Mouse (Mus musculus) hindbrain, embryonic 15.5 days (tissue): ENCODE results near the gene Svep1. TPM values are rescaled to one million over a fixed set of nuclear protein-coding genes. Genes with fewer than 3 reads are reported as not detected.

Experiments used
- ATAC-seq: fragments of 200-750 bp; cut with Nextera tagmentation; 2 replicates; pipeline ENCODE4 v1.8.0; 2017; ENCODE audit warnings: low read depth, moderate number of reproducible peaks, moderate TSS enrichment; ENCODE audit not compliant: low FRiP score
- H3K27ac ChIP-seq: fragments of 300-500 bp; sonication (generic); replicated peaks from 2 replicates; pipeline ENCODE4 v1.5.1; 2015; ENCODE audit warnings: mild to moderate bottlenecking, inconsistent platforms
- H3K27me3 ChIP-seq: fragments of 300-500 bp; sonication (generic); 2 replicates; pipeline ENCODE4 v1.6.1; 2015; ENCODE audit warnings: control low read depth, inconsistent platforms
- H3K36me3 ChIP-seq: fragments of 300-500 bp; sonication (generic); 2 replicates; pipeline ENCODE4 v1.6.1; 2015; ENCODE audit warnings: control low read depth, inconsistent platforms
- H3K4me1 ChIP-seq: fragments of 300-500 bp; sonication (generic); replicated peaks from 2 replicates; pipeline ENCODE4 v1.6.1; 2015; ENCODE audit warnings: control low read depth, inconsistent platforms
- H3K4me2 ChIP-seq: fragments of 300-500 bp; sonication (generic); 2 replicates; pipeline ENCODE4 v1.6.1; 2015; ENCODE audit warnings: moderate library complexity, mild to moderate bottlenecking, inconsistent platforms
- H3K4me3 ChIP-seq: fragments of 300-500 bp; sonication (generic); 2 replicates; pipeline ENCODE4 v1.5.1; 2015; ENCODE audit warnings: mild to moderate bottlenecking, inconsistent platforms
- H3K9ac ChIP-seq: fragments of 300-500 bp; sonication (generic); 2 replicates; pipeline ENCODE4 v1.6.1; 2015; ENCODE audit warnings: inconsistent platforms
- H3K9me3 ChIP-seq: fragments of 300-500 bp; sonication (generic); 2 replicates; pipeline ENCODE4 v1.6.1; 2016; ENCODE audit warnings: control low read depth, inconsistent platforms
- WGBS: fragments of 180-500 bp; shearing (Covaris S2); methylation state at CpG from one replicate; pipeline ENCODE4 v1.1.7; 2015; 5-methylcytosine and 5-hydroxymethylcytosine counted together
- polyA plus RNA-seq: library from polyadenylated mRNA; unstranded; fragments of >200 nt; fragmentation: Nextera tagmentation; extraction: Ambion mirVana; gene quantifications from 2 replicates; pipeline ENCODE4 v1.2.1, GENCODE M21; 2015

Svep1 gene
- polyA plus RNA-seq, 1 experiment from 2014 or later: 1.2 TPM

GRCm38 (mm10) chr4:58197230-58197629 is 9.4 kb downstream of the Svep1 start:
- Histone ChIP-seq H3K4me2 (no peak overlapping the region), H3K27ac (peak overlapping the region; percentile 45), H3K9me3 (no peaks in the 10 kb centered on the region), H3K4me3 (no peak overlapping the region), H3K9ac (no peak overlapping the region), H3K36me3 (no peaks in the 10 kb centered on the region), H3K27me3 (no peaks in the 10 kb centered on the region), H3K4me1 (no peaks in the 10 kb centered on the region)
- 66% methylated on average over 4 of the region's 4 CpGs for WGBS
- peak; percentile 27; the same call in 1 of the 2 replicates for ATAC-seq

GRCm38 (mm10) chr4:58196795-58197194 is 9.9 kb downstream of the Svep1 start:
- no peak overlapping the region for H3K4me2 ChIP-seq
- H3K27me3 ChIP-seq: no peaks in the 10 kb centered on the region
- H3K9ac ChIP-seq: no peak overlapping the region
- peak overlapping the region; percentile 45 for H3K27ac ChIP-seq
- 71% methylated on average over 4 of the region's 4 CpGs for WGBS
- H3K4me1 ChIP-seq: no peaks in the 10 kb centered on the region
- H3K9me3 ChIP-seq: no peaks in the 10 kb centered on the region
- H3K36me3 ChIP-seq: no peaks in the 10 kb centered on the region
- no peak overlapping the region for H3K4me3 ChIP-seq
- ATAC-seq: peak; percentile 19; the same call in 1 of the 2 replicates

- ATAC-seq: no peak
- H3K27ac ChIP-seq: no peak overlapping the region
- no peak overlapping the region for H3K4me3 ChIP-seq
- 83% methylated on average over 2 of the region's 2 CpGs for WGBS
- H3K27me3 ChIP-seq: no peaks in the 10 kb centered on the region
- no peaks in the 10 kb centered on the region for H3K36me3 ChIP-seq
- no peak overlapping the region for H3K9ac ChIP-seq
- H3K9me3 ChIP-seq: no peaks in the 10 kb centered on the region
- no peaks in the 10 kb centered on the region for H3K4me1 ChIP-seq
- H3K4me2 ChIP-seq: no peak overlapping the region
These were observed 10.7 kb downstream of the Svep1 start for GRCm38 (mm10) chr4:58195936-58196335.

- Histone ChIP-seq H3K4me1 (no peaks in the 10 kb centered on the region), H3K36me3 (no peaks in the 10 kb centered on the region), H3K4me3 (no peak overlapping the region), H3K27me3 (no peaks in the 10 kb centered on the region), H3K27ac (no peak overlapping the region), H3K9me3 (no peaks in the 10 kb centered on the region), H3K9ac (no peak overlapping the region), H3K4me2 (no peak overlapping the region)
- ATAC-seq: no peak
- 85% methylated on average over 5 of the region's 5 CpGs for WGBS
These were observed 17.4 kb downstream of the Svep1 start for GRCm38 (mm10) chr4:58189281-58189680.

- no peaks in the 10 kb centered on the region for H3K9me3 ChIP-seq
- WGBS: 88% methylated on average over 3 of the region's 3 CpGs
- no peaks in the 10 kb centered on the region for H3K27me3 ChIP-seq
- H3K4me3 ChIP-seq: no peak overlapping the region
- no peak for ATAC-seq
- no peak overlapping the region for H3K4me2 ChIP-seq
- H3K27ac ChIP-seq: no peak overlapping the region
- H3K36me3 ChIP-seq: no peaks in the 10 kb centered on the region
- no peaks in the 10 kb centered on the region for H3K4me1 ChIP-seq
- H3K9ac ChIP-seq: no peak overlapping the region
These were observed 21.3 kb downstream of the Svep1 start for GRCm38 (mm10) chr4:58185401-58185800.

GRCm38 (mm10) chr4:58184681-58185341 is 21.8 kb downstream of the Svep1 start:
- H3K4me3 ChIP-seq: no peak overlapping the region
- no peak overlapping the region for H3K4me2 ChIP-seq
- no peaks in the 10 kb centered on the region for H3K36me3 ChIP-seq
- no peaks in the 10 kb centered on the region for H3K27me3 ChIP-seq
- ATAC-seq: no peak
- H3K9me3 ChIP-seq: no peaks in the 10 kb centered on the region
- no peaks in the 10 kb centered on the region for H3K4me1 ChIP-seq
- H3K27ac ChIP-seq: no peak overlapping the region
- 80% methylated on average over 5 of the region's 5 CpGs for WGBS
- no peak overlapping the region for H3K9ac ChIP-seq

- Histone ChIP-seq H3K27me3 (no peaks in the 10 kb centered on the region), H3K4me2 (no peak overlapping the region), H3K9me3 (no peaks in the 10 kb centered on the region), H3K4me3 (no peak overlapping the region), H3K36me3 (no peaks in the 10 kb centered on the region), H3K9ac (no peak overlapping the region), H3K4me1 (no peaks in the 10 kb centered on the region), H3K27ac (no peak overlapping the region)
- 89% methylated on average over 4 of the region's 4 CpGs for WGBS
- no peak for ATAC-seq
These were observed 22.8 kb downstream of the Svep1 start for GRCm38 (mm10) chr4:58183897-58184296.

GRCm38 (mm10) chr4:58178489-58178888 is 28.2 kb downstream of the Svep1 start:
- H3K4me2 ChIP-seq: no peak overlapping the region
- WGBS: 89% methylated on average over 6 of the region's 6 CpGs
- H3K27ac ChIP-seq: no peak overlapping the region
- ATAC-seq: no peak
- no peak overlapping the region for H3K4me3 ChIP-seq
- no peaks in the 10 kb centered on the region for H3K36me3 ChIP-seq
- H3K9me3 ChIP-seq: no peaks in the 10 kb centered on the region
- H3K4me1 ChIP-seq: no peaks in the 10 kb centered on the region
- H3K27me3 ChIP-seq: no peaks in the 10 kb centered on the region
- no peak overlapping the region for H3K9ac ChIP-seq

GRCm38 (mm10) chr4:58177256-58177655 is 29.4 kb downstream of the Svep1 start:
- Histone ChIP-seq H3K27ac (no peak overlapping the region), H3K27me3 (no peaks in the 10 kb centered on the region), H3K4me1 (no peaks in the 10 kb centered on the region), H3K36me3 (no peaks in the 10 kb centered on the region), H3K9ac (no peak overlapping the region), H3K4me2 (no peak overlapping the region), H3K4me3 (no peak overlapping the region), H3K9me3 (no peaks in the 10 kb centered on the region)
- WGBS: 89% methylated on average over 15 of the region's 15 CpGs
- no peak for ATAC-seq

- Histone ChIP-seq H3K36me3 (no peaks in the 10 kb centered on the region), H3K27me3 (no peaks in the 10 kb centered on the region), H3K4me1 (no peaks in the 10 kb centered on the region), H3K4me2 (no peak overlapping the region), H3K9me3 (no peaks in the 10 kb centered on the region), H3K27ac (no peak overlapping the region), H3K4me3 (no peak overlapping the region), H3K9ac (no peak overlapping the region)
- ATAC-seq: peak; percentile 76
- WGBS: 65% methylated on average over 4 of the region's 4 CpGs
These were observed 32.1 kb downstream of the Svep1 start for GRCm38 (mm10) chr4:58174435-58174987.

- no peak for ATAC-seq
- Histone ChIP-seq H3K4me1 (no peaks in the 10 kb centered on the region), H3K36me3 (no peaks in the 10 kb centered on the region), H3K27ac (no peak overlapping the region), H3K9ac (no peak overlapping the region), H3K4me3 (no peak overlapping the region), H3K9me3 (no peaks in the 10 kb centered on the region), H3K4me2 (no peak overlapping the region), H3K27me3 (no peaks in the 10 kb centered on the region)
- 70% methylated on average over 6 of the region's 6 CpGs for WGBS
These were observed 33.3 kb downstream of the Svep1 start for GRCm38 (mm10) chr4:58173401-58173800.

- no peak overlapping the region for H3K4me3 ChIP-seq
- no peak for ATAC-seq
- no peaks in the 10 kb centered on the region for H3K4me1 ChIP-seq
- H3K36me3 ChIP-seq: no peaks in the 10 kb centered on the region
- 82% methylated on average over 5 of the region's 5 CpGs for WGBS
- H3K27ac ChIP-seq: no peak overlapping the region
- no peaks in the 10 kb centered on the region for H3K27me3 ChIP-seq
- no peak overlapping the region for H3K4me2 ChIP-seq
- no peak overlapping the region for H3K9ac ChIP-seq
- H3K9me3 ChIP-seq: no peaks in the 10 kb centered on the region
These were observed 36.2 kb downstream of the Svep1 start for GRCm38 (mm10) chr4:58170430-58170829.

- Histone ChIP-seq H3K9me3 (no peaks in the 10 kb centered on the region), H3K36me3 (no peaks in the 10 kb centered on the region), H3K9ac (no peak overlapping the region), H3K4me1 (no peaks in the 10 kb centered on the region), H3K4me3 (no peak overlapping the region), H3K4me2 (no peak overlapping the region), H3K27me3 (no peaks in the 10 kb centered on the region), H3K27ac (no peak overlapping the region)
- no peak for ATAC-seq
- WGBS: 90% methylated on average over 2 of the region's 2 CpGs
These were observed 36.7 kb downstream of the Svep1 start for GRCm38 (mm10) chr4:58169918-58170317.
